Mouse (Mus musculus) G1E (cell line): ENCODE measurements around the gene Ugt1a10.

ENCODE experiments used
- CTCF ChIP-seq: IDR thresholded peaks from 2 replicates; pipeline ENCODE4 v1.5.1; 2012; ENCODE audit warnings: low read depth, low read length, inconsistent platforms, mixed read lengths
- GATA1 ChIP-seq: IDR thresholded peaks from 2 replicates; pipeline ENCODE4 v1.6.1; 2012; ENCODE audit warnings: borderline replicate concordance, low read length, inconsistent platforms, mixed read lengths
- TAL1 ChIP-seq: conservative IDR thresholded peaks from 2 replicates; pipeline ENCODE4 v1.6.1; 2012; ENCODE audit warnings: low read depth, low read length, inconsistent platforms, mixed read lengths

- TF ChIP-seq CTCF (no peak), GATA1 (no peak), TAL1 (no peak)
Observed at GRCm38 (mm10) chr1:88231803-88232499, 176.8 kb downstream of the Ugt1a10 start.
